8 mouse cellular contexts compared by ENCODE assay signal in genomic region chrX:47891907-47892430, GRCm38 (mm10). TPM values are rescaled to one million over a fixed set of nuclear protein-coding genes. Genes with fewer than 3 reads are reported as not detected.
DNase-seq lines count a peak whose midpoint lies in the region; ATAC-seq and TF ChIP-seq lines count a peak whose summit lies in the region.

No protein-coding gene starts in this region.

- DNase-seq in urinary bladder, postnatal 14 days (ENCODE audit: low spot score), result peak; percentile 3
- no peak for DNase-seq in urinary bladder, postnatal 10 days (ENCODE audit: low spot score)
- DNase-seq in left cerebral cortex, postnatal 14 days (ENCODE audit: low spot score in 2 of 2), result peak; percentile 19 to 22
- DNase-seq in midbrain, postnatal 0 days (ENCODE audit: low spot score), result peak; percentile 33
- DNase-seq in spleen, postnatal 14 days (ENCODE audit: low spot score in 2 of 2), result no peak

- H3K4me3 ChIP-seq in erythroblast, embryonic 14.5 days (replicated peaks), result peak overlapping the region; percentile 44
- peak overlapping the region; percentile 71 for H3K4me3 ChIP-seq in heart, embryonic 13.5 days
- peak overlapping the region; percentile 59 for H3K4me3 ChIP-seq in midbrain, postnatal 0 days (ENCODE audit: low read depth, low read length)

- H3K4me1 ChIP-seq in erythroblast, embryonic 14.5 days (ENCODE audit: control insufficient read depth), result no peaks in the 10 kb centered on the region
- H3K4me1 ChIP-seq in heart, embryonic 13.5 days, result no peaks in the 10 kb centered on the region
- H3K4me1 ChIP-seq in midbrain, postnatal 0 days (ENCODE audit: insufficient read depth, low read length), result no peaks in the 10 kb centered on the region

- peak overlapping the region; percentile 82 for H3K27ac ChIP-seq in heart, embryonic 13.5 days (replicated peaks)
- peak overlapping the region; percentile 89 for H3K27ac ChIP-seq in midbrain, postnatal 0 days (ENCODE audit: low read depth, low read length)

- H3K4me2 ChIP-seq in heart, embryonic 13.5 days, result peak overlapping the region; percentile 70
- peak overlapping the region; percentile 48 for H3K4me2 ChIP-seq in midbrain, postnatal 0 days (ENCODE audit: low read depth, low read length, poor library complexity, severe bottlenecking)

- peaks cover 22% of the 10 kb centered on the region for H3K27me3 ChIP-seq in erythroblast, embryonic 14.5 days (ENCODE audit: control insufficient read depth)
- no peaks in the 10 kb centered on the region for H3K27me3 ChIP-seq in heart, embryonic 13.5 days (replicated peaks)
- no peaks in the 10 kb centered on the region for H3K27me3 ChIP-seq in midbrain, postnatal 0 days (ENCODE audit: insufficient read depth, low read length)

- H3K9ac ChIP-seq in heart, embryonic 13.5 days, result peak overlapping the region; percentile 85
- peak overlapping the region; percentile 91 for H3K9ac ChIP-seq in midbrain, postnatal 0 days (replicated peaks; ENCODE audit: low read length, poor library complexity, severe bottlenecking)

- H3K36me3 ChIP-seq in erythroblast, embryonic 14.5 days (ENCODE audit: control insufficient read depth), result no peaks in the 10 kb centered on the region
- H3K36me3 ChIP-seq in heart, embryonic 13.5 days, result no peaks in the 10 kb centered on the region
- no peaks in the 10 kb centered on the region for H3K36me3 ChIP-seq in midbrain, postnatal 0 days (ENCODE audit: insufficient read depth, low read length)

- 11% methylated on average over 34 of the region's 36 CpGs for WGBS in heart, embryonic 13.5 days
- WGBS in midbrain, postnatal 0 days, result 22% methylated on average over 19 of the region's 36 CpGs

- no peaks in the 10 kb centered on the region for H3K9me3 ChIP-seq in erythroblast, embryonic 14.5 days (ENCODE audit: control insufficient read depth, low read length)
- no peaks in the 10 kb centered on the region for H3K9me3 ChIP-seq in heart, embryonic 13.5 days
- H3K9me3 ChIP-seq in midbrain, postnatal 0 days (ENCODE audit: low read length), result no peaks in the 10 kb centered on the region

- intact Hi-C loops in left cerebral cortex, postnatal 14 days (cut with DNase I), result no loop called here

- no peak for ATAC-seq in erythroblast, adult 5-6 weeks (replicated peaks; ENCODE audit: low FRiP score, poor library complexity, severe bottlenecking)
- 0 out of 2 replicates have a peak, but pooled peaks have one; percentile 19 for ATAC-seq in heart, embryonic 13.5 days (ENCODE audit: extremely low read depth, insufficient number of reproducible peaks, low FRiP score, low TSS enrichment)
- ATAC-seq in midbrain, postnatal 0 days (ENCODE audit: low FRiP score), result peak; percentile 91

- no peak for TF ChIP-seq CTCF in midbrain, postnatal 0 days (IDR thresholded peaks at IDR 0.05)

RNA-seq across cellular contexts. Expression of gene Smarca1, which starts 0.8 kb away (rescaled TPM):
- not detected in 2 replicates for polyA plus RNA-seq in erythroblast, embryonic 14.5 days (2012)
- total RNA-seq in erythroblast, adult 5-6 weeks (2015; ENCODE audit: low replicate concordance), result not detected in 2 replicates
- not detected in 2 replicates for total RNA-seq in erythroblast, adult 5-6 weeks (2017; ENCODE audit: low replicate concordance)
- polyA plus RNA-seq in heart, embryonic 13.5 days (2015; fragmentation: Nextera tagmentation; extraction: Ambion mirVana), result 21.0 and 21.3 TPM in 2 replicates
- 10 to 100 TPM; 36.1 to 40.0 TPM for total RNA-seq in left cerebral cortex, postnatal 14 days (2021)
- total RNA-seq in midbrain, postnatal 0 days (2014; rRNA removed), result 42.0 and 50.0 TPM in 2 replicates
- polyA plus RNA-seq in midbrain, postnatal 0 days (2015; fragmentation: Nextera tagmentation; extraction: Ambion mirVana), result 27.8 and 31.3 TPM in 2 replicates

RNA-seq across cellular contexts. Expression of gene Ocrl, which starts 20.2 kb away (rescaled TPM):
- 0.02 and 0.03 TPM in 2 replicates for polyA plus RNA-seq in erythroblast, embryonic 14.5 days (2012)
- total RNA-seq in erythroblast, adult 5-6 weeks (2015; ENCODE audit: low replicate concordance), result 20.5 and 22.1 TPM in 2 replicates
- 3.1 and 4.0 TPM in 2 replicates for total RNA-seq in erythroblast, adult 5-6 weeks (2017; ENCODE audit: low replicate concordance)
- polyA plus RNA-seq in heart, embryonic 13.5 days (2015; fragmentation: Nextera tagmentation; extraction: Ambion mirVana), result 11.3 and 11.7 TPM in 2 replicates
- 10 to 100 TPM; 47.1 to 50.2 TPM for total RNA-seq in left cerebral cortex, postnatal 14 days (2021)
- 38.8 and 48.9 TPM in 2 replicates for total RNA-seq in midbrain, postnatal 0 days (2014; rRNA removed)
- 28.1 and 30.9 TPM in 2 replicates for polyA plus RNA-seq in midbrain, postnatal 0 days (2015; fragmentation: Nextera tagmentation; extraction: Ambion mirVana)

Comparison
In these comparisons a context has a peak if more than half of its experiments do, and no peak if none do; other contexts are left out.
1. DNase-seq: peak in urinary bladder, postnatal 14 days (single experiment), left cerebral cortex, postnatal 14 days (2 of 2) and midbrain, postnatal 0 days (single experiment); none in urinary bladder, postnatal 10 days (single experiment) and spleen, postnatal 14 days (0 of 2).
2. RNA of gene Smarca1, which starts 0.8 kb away (total RNA-seq): 42.0 to 50.0 TPM in midbrain, postnatal 0 days and 36.1 to 40.0 TPM in left cerebral cortex, postnatal 14 days; not detected in erythroblast, adult 5-6 weeks; every median in the first group is over 10 times any median in the second.
3. Peak in every context shown above with its lines, with median percentiles within 50 percentile points of each other: H3K4me3 ChIP-seq.